Mouse (Mus musculus) adrenal gland, adult (tissue): ENCODE results near the gene Tra2b.
"Not testable (repeated sequence)": the region's sequence is repeated elsewhere in the genome, so short reads cannot be mapped to it uniquely, and the experiment has no call there.

ENCODE experiments used
- DNase-seq, 2 experiments: peaks; one replicate each; pipeline ENCODE4 v3.0.0; 2022 to 2023; ENCODE audit warnings: low spot score in 1 of 2; ENCODE audit not compliant: inconsistent age in 2 of 2

Tra2b gene

GRCm38 (mm10) chr16:22265849-22266376, at the start of gene Tra2b:
Gene Tra2b, minus strand, starts transcription at chr16:22266005.
- DNase-seq = peak; percentile 98 to 99

- DNase-seq = peak; percentile 17 to 71
Measured at GRCm38 (mm10) chr16:22310649-22311048, 44.8 kb upstream of the Tra2b start.

- DNase-seq = peak; percentile 65 to 90
Measured at GRCm38 (mm10) chr16:22302606-22303005, 36.8 kb upstream of the Tra2b start.

GRCm38 (mm10) chr16:22301378-22301777, 35.6 kb upstream of the Tra2b start:
- DNase-seq = no peak

- DNase-seq = peak; percentile 45 to 66
Measured at GRCm38 (mm10) chr16:22296901-22297300, 31.1 kb upstream of the Tra2b start.

GRCm38 (mm10) chr16:22294812-22295211, 29.0 kb upstream of the Tra2b start:
- not testable (repeated sequence) for DNase-seq

GRCm38 (mm10) chr16:22293600-22293999, 27.8 kb upstream of the Tra2b start:
- no peak for DNase-seq

- DNase-seq = no peak
Measured at GRCm38 (mm10) chr16:22292394-22292793, 26.6 kb upstream of the Tra2b start.

- DNase-seq = no peak
Measured at GRCm38 (mm10) chr16:22289643-22290042, 23.8 kb upstream of the Tra2b start.

GRCm38 (mm10) chr16:22286996-22287395, 21.2 kb upstream of the Tra2b start:
- no peak for DNase-seq

- DNase-seq = no peak
Measured at GRCm38 (mm10) chr16:22276536-22276935, 10.7 kb upstream of the Tra2b start.

- no peak for DNase-seq
Measured at GRCm38 (mm10) chr16:22275142-22275541, 9.3 kb upstream of the Tra2b start.

- DNase-seq = no peak
Measured at GRCm38 (mm10) chr16:22270491-22270890, 4.7 kb upstream of the Tra2b start.

- no peak for DNase-seq
Measured at GRCm38 (mm10) chr16:22266384-22266783, 579 bp upstream of the Tra2b start.

- peak; percentile 89 to 95 for DNase-seq
Measured at GRCm38 (mm10) chr16:22264962-22265848, 600 bp downstream of the Tra2b start.

- peak in 1 of 2 experiments; percentile 54 for DNase-seq
Measured at GRCm38 (mm10) chr16:22264232-22264961, 1.4 kb downstream of the Tra2b start.

- peak in 1 of 2 experiments; percentile 40 for DNase-seq
Measured at GRCm38 (mm10) chr16:22263124-22263523, 2.7 kb downstream of the Tra2b start.

- no peak for DNase-seq
Measured at GRCm38 (mm10) chr16:22261563-22261962, 4.2 kb downstream of the Tra2b start.

GRCm38 (mm10) chr16:22260423-22261143, 5.2 kb downstream of the Tra2b start:
- DNase-seq = peak in 1 of 2 experiments; percentile 28

GRCm38 (mm10) chr16:22252255-22252654, 13.6 kb downstream of the Tra2b start:
- not testable (repeated sequence) for DNase-seq

- no peak for DNase-seq
Measured at GRCm38 (mm10) chr16:22250307-22250706, 15.5 kb downstream of the Tra2b start.
